Mouse (Mus musculus) cortical plate, adult 2 months (tissue): ENCODE measurements around the gene Il24.

ENCODE experiments used
- CTCF ChIP-seq: fragments of 200-500 bp; IDR thresholded peaks from 2 replicates; pipeline ENCODE4 v1.5.1; 2011; ENCODE audit warnings: mild to moderate bottlenecking, control low read depth, low read length; ENCODE audit not compliant: insufficient read depth; ENCODE audit errors: extremely low read depth
- POLR2A ChIP-seq: fragments of 200-500 bp; IDR thresholded peaks from 2 replicates; pipeline ENCODE4 v1.6.1; 2011; ENCODE audit warnings: mild to moderate bottlenecking, low read length, control low read depth; ENCODE audit not compliant: insufficient read depth; ENCODE audit errors: extremely low read depth

DNA sequence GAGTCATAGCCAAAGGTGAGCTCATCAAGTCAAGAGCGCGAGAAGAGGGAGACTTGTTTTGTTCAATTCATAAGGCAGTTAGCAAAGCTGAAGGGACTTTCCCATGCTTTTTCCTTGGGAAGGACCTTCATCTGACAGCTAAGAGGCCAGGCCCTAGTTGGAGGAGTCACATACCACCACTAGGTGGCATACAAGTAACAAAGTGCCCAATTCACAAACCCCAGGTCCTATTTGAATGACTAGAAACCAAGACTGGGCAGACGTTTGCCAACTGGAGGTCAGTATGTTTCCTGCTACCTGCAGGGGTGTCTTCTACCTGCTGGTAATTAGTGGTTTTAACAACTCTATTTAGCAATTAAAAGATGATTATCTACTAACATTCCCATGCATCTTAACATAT, 12.1 kb downstream of the Il24 start:
- no peak for TF ChIP-seq POLR2A
- peak; percentile 76 for TF ChIP-seq CTCF
